Mouse (Mus musculus) midbrain, embryonic 16.5 days (tissue): ENCODE data around the gene Cdk2ap1. TPM values are rescaled to one million over a fixed set of nuclear protein-coding genes. Genes with fewer than 3 reads are reported as not detected.
"Not testable (repeated sequence)": the region's sequence is repeated elsewhere in the genome, so short reads cannot be mapped to it uniquely, and the experiment has no call there.

Experiments
- ATAC-seq: fragments of 200-750 bp; cut with Nextera tagmentation; 2 replicates; pipeline ENCODE4 v1.8.0; 2017; ENCODE audit warnings: moderate TSS enrichment
- H3K27ac ChIP-seq: fragments of 300-500 bp; sonication (generic); 2 replicates; pipeline ENCODE4 v1.5.1; 2014; ENCODE audit warnings: mild to moderate bottlenecking, low read length, mixed read lengths
- H3K27me3 ChIP-seq: fragments of 300-500 bp; sonication (generic); 2 replicates; pipeline ENCODE4 v1.6.1; 2014; ENCODE audit warnings: low read depth, low read length, mixed read lengths; ENCODE audit not compliant: control insufficient read depth, insufficient read depth
- H3K36me3 ChIP-seq: fragments of 300-500 bp; sonication (generic); 2 replicates; pipeline ENCODE4 v1.6.1; 2014; ENCODE audit warnings: mild to moderate bottlenecking, low read length, moderate library complexity, mixed read lengths; ENCODE audit not compliant: control insufficient read depth, insufficient read depth
- H3K4me1 ChIP-seq: fragments of 300-500 bp; sonication (generic); 2 replicates; pipeline ENCODE4 v1.6.1; 2014; ENCODE audit warnings: mild to moderate bottlenecking, low read length, mixed read lengths; ENCODE audit not compliant: control insufficient read depth, insufficient read depth
- H3K4me2 ChIP-seq: fragments of 300-500 bp; sonication (generic); 2 replicates; pipeline ENCODE4 v1.6.1; 2014; ENCODE audit warnings: mild to moderate bottlenecking, low read length, mixed read lengths
- H3K4me3 ChIP-seq: fragments of 300-500 bp; sonication (generic); 2 replicates; pipeline ENCODE4 v1.5.1; 2014; ENCODE audit warnings: low read depth, mild to moderate bottlenecking, low read length, moderate library complexity, mixed read lengths
- H3K9ac ChIP-seq: fragments of 300-500 bp; sonication (generic); 2 replicates; pipeline ENCODE4 v1.6.1; 2014; ENCODE audit warnings: low read depth, low read length, mixed read lengths
- H3K9me3 ChIP-seq: fragments of 300-500 bp; sonication (generic); replicated peaks from 2 replicates; pipeline ENCODE4 v1.6.1; 2014; ENCODE audit warnings: mild to moderate bottlenecking, low read length, mixed read lengths; ENCODE audit not compliant: control insufficient read depth, poor library complexity, severe bottlenecking
- WGBS: fragments of 180-500 bp; shearing (Covaris S2); extraction: QIAGEN DNeasy Blood & Tissue Kit; methylation state at CpG from one replicate; pipeline ENCODE4 v1.1.7; 2014; 5-methylcytosine and 5-hydroxymethylcytosine counted together
- polyA plus RNA-seq: library from polyadenylated mRNA; unstranded; fragments of >200 nt; fragmentation: Nextera tagmentation; extraction: Ambion mirVana; gene quantifications from 2 replicates; pipeline ENCODE4 v1.2.1, GENCODE M21; 2015

Cdk2ap1 gene
- polyA plus RNA-seq, 1 experiment from 2014 or later, result 40.4 TPM

DNA sequence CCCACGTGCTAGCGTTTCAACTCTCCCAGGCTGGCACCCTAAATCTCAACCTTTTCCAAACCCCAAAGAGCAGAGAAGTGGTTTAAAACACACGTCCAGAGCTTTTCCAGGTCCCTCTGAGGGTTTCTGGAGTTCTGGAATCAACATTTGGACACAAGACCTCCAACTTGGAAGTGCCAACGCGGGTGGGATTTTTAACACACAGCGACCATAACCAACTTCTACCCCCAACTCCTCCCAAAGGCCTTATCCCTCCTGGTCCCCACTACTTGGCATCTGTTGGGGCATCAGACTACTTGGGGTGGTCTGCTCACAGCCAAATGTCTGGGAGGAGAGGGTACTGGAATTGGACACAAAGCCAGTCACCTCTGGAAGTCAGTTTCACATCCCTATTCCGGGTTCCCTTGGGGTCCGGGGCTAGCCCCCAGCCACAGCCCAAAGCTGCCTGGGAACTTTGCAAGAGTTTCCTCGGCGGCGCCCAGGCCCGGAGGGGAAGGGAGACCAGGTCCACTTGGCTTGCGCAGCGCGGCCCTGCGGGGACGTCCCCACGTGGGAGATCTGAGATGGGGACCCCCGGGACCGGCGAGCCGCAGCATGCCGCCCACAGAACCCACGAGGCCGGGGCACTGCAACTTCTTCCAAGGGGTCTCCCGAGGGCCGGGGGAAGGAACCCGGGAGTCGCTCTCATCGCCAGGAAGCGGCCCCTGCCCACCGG lies 9.7 kb downstream of the Cdk2ap1 start:
- Histone ChIP-seq H3K4me1 (peaks cover 36% of the 10 kb centered on the region), H3K4me2 (peak overlapping the region; percentile 86), H3K4me3 (peak overlapping the region; percentile 92), H3K27me3 (no peaks in the 10 kb centered on the region), H3K36me3 (0 out of 2 replicates have a peak, but pooled peaks cover 3% of the 10 kb centered on the region), H3K9ac (peak overlapping the region; percentile 90), H3K27ac (peak overlapping the region; percentile 94), H3K9me3 (no peaks in the 10 kb centered on the region)
- ATAC-seq, result no peak
- WGBS, result under 1% methylated on average over 32 of the region's 32 CpGs

- WGBS, result 1% methylated on average over 28 of the region's 30 CpGs
- H3K27me3 ChIP-seq, result no peaks in the 10 kb centered on the region
- ATAC-seq, result peak; percentile 90
These were observed 10.6 kb downstream of the Cdk2ap1 start for GRCm38 (mm10) chr5:124352141-124352920.

DNA sequence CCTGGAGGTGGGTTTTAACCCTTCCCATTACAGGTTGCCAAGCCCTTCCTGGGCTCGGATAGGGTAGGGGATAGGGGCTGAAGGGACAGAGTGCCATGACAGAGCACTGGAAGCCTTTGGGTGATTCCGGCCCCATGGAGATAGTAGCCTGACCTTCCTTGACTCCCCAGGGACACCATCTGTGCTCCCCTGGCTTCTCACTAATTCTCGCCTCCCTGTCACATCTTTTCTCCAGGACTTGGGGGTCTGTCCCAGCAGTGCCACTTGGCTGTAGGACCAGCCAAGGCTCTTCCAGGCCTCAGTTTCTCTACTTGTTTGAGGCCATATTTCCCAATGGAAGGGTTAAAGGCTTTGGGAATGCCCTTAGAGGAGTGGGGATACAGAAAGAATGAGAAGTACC lies 11.3 kb downstream of the Cdk2ap1 start:
- 24% methylated on average over 3 of the region's 3 CpGs for WGBS
- Histone ChIP-seq H3K36me3 (0 out of 2 replicates have a peak, but pooled peaks cover 5% of the 10 kb centered on the region), H3K9me3 (no peaks in the 10 kb centered on the region), H3K9ac (peak overlapping the region; percentile 90), H3K4me3 (peak overlapping the region; percentile 92), H3K27me3 (no peaks in the 10 kb centered on the region), H3K4me2 (peak overlapping the region; percentile 86), H3K27ac (peak overlapping the region; percentile 94), H3K4me1 (peaks cover 36% of the 10 kb centered on the region)
- no peak; the same call in 1 of the 2 replicates for ATAC-seq

More at GRCm38 (mm10) chr5:124352141-124352920, 10.6 kb downstream of the Cdk2ap1 start:
- Histone ChIP-seq H3K36me3 (0 out of 2 replicates have a peak, but pooled peaks cover 5% of the 10 kb centered on the region), H3K9ac (peak overlapping the region; percentile 90), H3K27ac (peak overlapping the region; percentile 94), H3K4me2 (peak overlapping the region; percentile 86), H3K4me3 (peak overlapping the region; percentile 92), H3K9me3 (no peaks in the 10 kb centered on the region), H3K4me1 (peaks cover 36% of the 10 kb centered on the region)

GRCm38 (mm10) chr5:124351111-124351560 lies 11.7 kb downstream of the Cdk2ap1 start:
- peak overlapping the region; percentile 94 for H3K27ac ChIP-seq
- no peaks in the 10 kb centered on the region for H3K27me3 ChIP-seq
- peaks cover 7% of the 10 kb centered on the region; the same call in 1 of the 2 replicates for H3K36me3 ChIP-seq
- peak; percentile 68 for ATAC-seq
- H3K4me2 ChIP-seq, result peak overlapping the region; percentile 86
- no peaks in the 10 kb centered on the region for H3K9me3 ChIP-seq
- WGBS, result 9% methylated on average over 7 of the region's 7 CpGs
- H3K4me1 ChIP-seq, result peaks cover 35% of the 10 kb centered on the region
- peak overlapping the region; percentile 90 for H3K9ac ChIP-seq
- peak overlapping the region; percentile 92 for H3K4me3 ChIP-seq

- H3K9me3 ChIP-seq, result no peaks in the 10 kb centered on the region
- no peaks in the 10 kb centered on the region for H3K27me3 ChIP-seq
- 66% methylated on average over 2 of the region's 2 CpGs for WGBS
- peak overlapping the region; percentile 94 for H3K27ac ChIP-seq
- peak overlapping the region; percentile 86 for H3K4me2 ChIP-seq
- H3K4me3 ChIP-seq, result peak overlapping the region; percentile 92
- ATAC-seq, result no peak
- peaks cover 8% of the 10 kb centered on the region; the same call in 1 of the 2 replicates for H3K36me3 ChIP-seq
- H3K4me1 ChIP-seq, result peaks cover 30% of the 10 kb centered on the region
- H3K9ac ChIP-seq, result peak overlapping the region; percentile 90
These were observed 12.5 kb downstream of the Cdk2ap1 start for GRCm38 (mm10) chr5:124350350-124350749.

- Histone ChIP-seq H3K9ac (0 out of 2 replicates have a peak overlapping the region, but pooled peaks have one; percentile 0), H3K4me3 (no peak overlapping the region), H3K9me3 (no peaks in the 10 kb centered on the region), H3K36me3 (peaks cover 8% of the 10 kb centered on the region; the same call in 1 of the 2 replicates), H3K27me3 (no peaks in the 10 kb centered on the region), H3K27ac (peak overlapping the region; percentile 2; the same call in 1 of the 2 replicates), H3K4me2 (no peak overlapping the region), H3K4me1 (peaks cover 29% of the 10 kb centered on the region)
- 88% methylated on average over 17 of the region's 17 CpGs for WGBS
- ATAC-seq, result no peak
These were observed 13.7 kb downstream of the Cdk2ap1 start for GRCm38 (mm10) chr5:124349196-124349595.

DNA sequence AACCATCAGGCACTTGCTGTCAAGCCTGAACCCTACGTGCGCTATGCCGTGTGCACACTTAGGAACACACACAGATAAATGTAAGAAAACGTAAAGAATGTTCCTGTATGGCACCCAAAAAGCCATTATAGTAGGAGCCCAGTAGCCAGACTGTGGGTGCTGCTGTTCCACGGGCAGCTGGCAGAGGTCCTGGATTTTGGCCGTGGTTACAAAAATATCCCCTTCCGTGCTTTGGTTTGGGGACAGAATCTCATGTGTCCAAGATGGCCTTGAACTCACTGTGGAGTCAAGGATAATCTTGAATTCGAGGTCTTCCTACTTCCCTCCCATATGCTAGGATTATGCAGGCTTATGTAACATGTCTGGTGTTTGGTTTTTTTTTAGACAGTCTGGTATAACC lies 20.0 kb downstream of the Cdk2ap1 start:
- no peak for ATAC-seq
- Histone ChIP-seq H3K27me3 (no peaks in the 10 kb centered on the region), H3K36me3 (peaks cover 3% of the 10 kb centered on the region; the same call in 1 of the 2 replicates), H3K4me3 (no peak overlapping the region), H3K27ac (no peak overlapping the region), H3K9ac (no peak overlapping the region), H3K9me3 (no peaks in the 10 kb centered on the region), H3K4me1 (no peaks in the 10 kb centered on the region), H3K4me2 (no peak overlapping the region)
- WGBS, result 81% methylated on average over 8 of the region's 8 CpGs

DNA sequence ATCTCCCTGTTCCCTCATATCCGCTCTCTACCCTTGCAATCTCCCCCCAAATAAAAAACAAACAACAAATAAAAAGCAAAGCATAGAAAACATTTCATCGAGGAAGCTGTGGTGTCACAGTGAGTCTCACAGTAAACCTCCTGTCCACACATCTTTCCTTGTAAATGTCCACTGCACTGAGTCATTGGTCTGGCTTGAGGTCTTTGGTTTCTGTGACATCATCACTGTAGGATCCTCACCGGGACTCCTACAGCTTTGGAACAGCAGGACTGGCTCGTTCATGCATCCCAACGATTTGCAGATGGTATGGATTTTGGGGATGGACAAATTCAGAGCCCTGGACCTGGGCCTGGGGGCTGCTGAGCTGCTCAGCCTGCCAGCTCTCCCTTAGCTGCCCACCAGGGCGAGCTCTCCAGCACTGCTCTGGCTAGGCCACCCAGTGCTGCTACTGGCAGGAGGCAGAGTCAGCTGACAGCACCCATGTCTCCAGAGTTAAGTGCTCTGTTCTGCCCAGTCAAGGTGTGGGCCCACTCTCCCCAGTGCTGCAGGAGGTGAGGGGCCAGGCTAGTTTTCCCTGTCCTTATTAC lies 21.0 kb downstream of the Cdk2ap1 start:
- H3K27me3 ChIP-seq, ATAC-seq: not testable (repeated sequence)
- 69% methylated on average over 6 of the region's 6 CpGs for WGBS

More for the DNA sequence above, 21.0 kb downstream of the Cdk2ap1 start:
- H3K9me3 ChIP-seq, H3K4me1 ChIP-seq, H3K4me3 ChIP-seq, H3K4me2 ChIP-seq, H3K36me3 ChIP-seq, H3K27ac ChIP-seq, H3K9ac ChIP-seq: not testable (repeated sequence)
